Mouse (Mus musculus) urinary bladder, postnatal 10 days (tissue): ENCODE data around the gene Ncr1.
"Not testable (repeated sequence)": the region's sequence is repeated elsewhere in the genome, so short reads cannot be mapped to it uniquely, and the experiment has no call there.

Source experiments
- DNase-seq: peaks from one replicate; pipeline ENCODE4 v3.0.0; 2022; ENCODE audit warnings: low spot score

The Ncr1 gene

DNA sequence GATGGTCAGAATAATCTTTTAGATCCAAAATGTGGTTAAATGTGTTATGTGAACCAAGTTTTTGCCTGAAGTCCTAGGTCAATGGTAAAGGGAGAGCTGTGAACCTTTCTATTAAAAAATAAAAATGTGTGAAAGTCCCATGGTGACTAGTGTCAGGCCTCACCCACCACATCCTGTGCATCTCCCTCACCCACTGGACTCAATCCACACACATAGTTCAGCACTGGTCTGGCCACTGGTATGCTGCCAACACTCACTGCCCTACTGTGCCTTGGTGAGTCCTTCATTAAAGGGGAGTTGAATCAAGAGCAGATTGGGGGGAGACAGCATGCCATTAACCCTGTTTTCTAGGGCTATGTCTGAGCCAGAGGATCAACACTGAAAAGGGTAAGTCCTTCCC, at the start of gene Ncr1:
Ncr1 (plus strand) TSS at position 216 of the 400 bp plus-strand sequence.
- DNase-seq: no peak

DNA sequence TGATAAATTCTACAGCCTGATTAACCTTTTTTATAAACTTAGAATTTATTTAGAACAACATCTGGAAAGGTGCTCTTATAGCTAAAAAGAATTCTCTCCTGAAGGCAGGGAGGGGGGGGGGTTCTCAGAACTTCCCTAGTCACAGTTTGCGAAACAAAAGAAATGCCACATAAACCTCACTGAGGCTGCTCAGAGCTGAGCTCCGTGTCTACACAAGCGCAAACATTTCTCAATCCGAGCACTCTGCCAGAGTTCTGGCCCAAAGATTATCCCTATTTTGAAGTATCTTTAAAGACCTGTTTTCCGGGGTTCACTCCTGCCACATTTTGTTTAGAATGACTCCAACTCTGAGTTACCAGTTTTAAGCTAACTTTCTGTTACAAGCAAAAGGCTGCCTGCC, 44.9 kb upstream of the Ncr1 start:
- no peak for DNase-seq

- DNase-seq: no peak
Observed at GRCm38 (mm10) chr7:4297189-4297588, 40.3 kb upstream of the Ncr1 start.

GRCm38 (mm10) chr7:4300166-4300565, 37.4 kb upstream of the Ncr1 start:
- DNase-seq: no peak

DNA sequence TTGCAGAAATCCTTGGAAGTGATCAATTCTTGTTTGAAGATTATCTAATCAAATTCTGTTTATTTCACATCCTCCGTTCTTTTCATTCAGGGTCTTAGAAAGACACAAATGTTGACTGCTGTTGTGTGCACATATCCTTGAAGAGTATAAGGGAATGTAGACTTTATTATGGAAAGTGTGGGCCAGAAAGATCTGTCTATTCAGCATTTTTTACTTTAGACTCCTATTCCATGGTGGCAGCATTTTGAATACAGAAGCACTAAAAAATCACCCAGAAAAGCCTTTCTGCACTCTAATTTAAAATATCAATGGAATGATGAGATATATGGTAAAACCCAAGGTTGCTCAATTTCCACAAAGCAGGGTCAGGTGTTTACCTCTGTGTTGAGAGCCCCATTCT, 34.1 kb upstream of the Ncr1 start:
- DNase-seq: no peak

- not testable (repeated sequence) for DNase-seq
Observed at GRCm38 (mm10) chr7:4313109-4313508, 24.4 kb upstream of the Ncr1 start.

GRCm38 (mm10) chr7:4313531-4313930, 24.0 kb upstream of the Ncr1 start:
- not testable (repeated sequence) for DNase-seq

DNA sequence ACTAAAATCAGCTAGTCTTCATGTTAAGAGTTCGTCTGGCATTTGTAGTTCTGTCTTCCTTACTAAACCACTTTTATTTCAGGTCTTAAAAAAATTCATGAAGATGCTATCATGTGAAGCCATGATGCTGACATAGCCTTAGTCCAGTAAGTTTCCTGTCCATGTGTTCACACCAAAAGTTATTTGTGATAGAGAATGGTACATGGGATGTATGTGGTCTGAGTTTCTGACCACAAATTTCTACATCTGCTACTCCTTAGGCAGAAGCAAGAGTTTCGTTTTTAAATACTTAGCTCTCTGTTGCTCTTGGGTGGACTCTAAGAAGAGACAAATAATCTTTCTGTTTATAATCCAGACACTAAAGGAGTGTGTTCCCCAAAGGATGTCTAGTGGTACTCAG, 14.2 kb upstream of the Ncr1 start:
- DNase-seq: no peak

DNA sequence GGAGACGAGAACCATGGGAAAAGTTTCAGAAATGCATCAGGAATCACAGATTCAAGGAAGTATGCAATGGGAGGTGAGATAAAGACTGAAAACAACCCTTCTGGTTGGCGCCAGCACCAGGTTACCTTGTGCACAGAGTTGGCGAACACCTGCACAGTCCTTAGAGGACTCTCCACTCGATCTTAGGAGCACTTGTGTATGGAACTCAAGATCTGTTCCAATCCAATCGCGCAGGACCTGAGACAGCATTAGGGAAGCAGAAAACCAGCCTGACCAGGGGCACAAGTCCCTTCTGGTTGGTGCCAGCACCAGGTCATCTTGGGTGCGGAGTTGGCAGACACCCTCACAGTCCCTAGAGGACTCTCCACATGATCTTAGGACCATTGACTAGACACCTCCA, 36.0 kb downstream of the Ncr1 start:
- no peak for DNase-seq
